Mouse (Mus musculus): ENCODE data around the gene Gm6525.
A peak's percentile ranks its signal among the peaks of the same experiment; 100 is the strongest.

Gene Gm6525

DNA sequence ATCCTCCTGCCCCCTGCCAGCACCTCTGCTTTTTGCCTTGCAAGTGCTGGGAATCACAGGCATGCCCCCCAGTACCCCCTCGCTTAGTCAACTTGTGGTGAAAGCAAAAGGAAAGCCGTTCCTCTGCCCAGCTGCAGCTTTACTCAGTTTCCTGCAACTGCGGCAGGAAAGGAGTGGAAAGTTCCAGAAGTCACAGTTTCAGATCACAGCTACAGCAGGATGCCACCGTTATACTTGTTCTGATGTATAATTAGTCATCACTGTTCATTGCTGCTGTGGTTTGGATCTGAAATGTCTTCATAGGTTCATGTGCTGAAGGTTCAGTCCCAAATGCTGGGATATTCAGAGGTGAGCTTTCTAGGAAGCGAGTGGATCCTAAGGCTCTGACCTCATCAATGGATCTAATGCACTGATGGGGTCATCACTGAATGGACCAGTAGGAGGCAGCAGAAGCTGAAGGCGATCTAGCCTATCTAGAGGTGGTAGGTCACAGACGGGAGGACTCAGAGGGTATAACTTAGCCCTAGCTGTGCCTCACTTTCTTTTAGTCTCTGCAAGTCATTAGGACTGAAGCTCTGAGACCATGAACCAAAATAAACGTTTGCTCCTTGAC, 4.4 kb upstream of the Gm6525 start:
- DNase-seq (ENCODE audit: low spot score in 2 of 2): no peak

DNA sequence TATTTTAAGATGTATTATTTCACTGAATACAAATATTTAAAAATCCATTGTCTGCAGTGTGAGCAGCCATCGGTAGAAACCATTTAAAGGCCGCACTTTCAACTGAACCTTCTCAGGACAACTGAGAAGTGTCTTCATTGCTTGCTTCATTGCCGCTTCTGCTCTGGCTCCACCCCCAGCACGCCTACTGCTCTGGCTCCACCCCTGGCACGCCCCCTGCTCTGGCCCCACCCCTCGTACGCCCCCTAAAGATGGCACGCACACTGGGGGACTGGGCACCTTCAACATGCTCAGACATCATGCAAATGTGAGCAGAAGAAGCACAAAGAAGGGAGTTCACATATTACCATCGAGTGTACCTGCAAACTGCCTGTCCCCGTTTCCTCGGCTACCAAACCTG, 1.5 kb upstream of the Gm6525 start:
- DNase-seq (ENCODE audit: low spot score in 2 of 2): no peak

DNA sequence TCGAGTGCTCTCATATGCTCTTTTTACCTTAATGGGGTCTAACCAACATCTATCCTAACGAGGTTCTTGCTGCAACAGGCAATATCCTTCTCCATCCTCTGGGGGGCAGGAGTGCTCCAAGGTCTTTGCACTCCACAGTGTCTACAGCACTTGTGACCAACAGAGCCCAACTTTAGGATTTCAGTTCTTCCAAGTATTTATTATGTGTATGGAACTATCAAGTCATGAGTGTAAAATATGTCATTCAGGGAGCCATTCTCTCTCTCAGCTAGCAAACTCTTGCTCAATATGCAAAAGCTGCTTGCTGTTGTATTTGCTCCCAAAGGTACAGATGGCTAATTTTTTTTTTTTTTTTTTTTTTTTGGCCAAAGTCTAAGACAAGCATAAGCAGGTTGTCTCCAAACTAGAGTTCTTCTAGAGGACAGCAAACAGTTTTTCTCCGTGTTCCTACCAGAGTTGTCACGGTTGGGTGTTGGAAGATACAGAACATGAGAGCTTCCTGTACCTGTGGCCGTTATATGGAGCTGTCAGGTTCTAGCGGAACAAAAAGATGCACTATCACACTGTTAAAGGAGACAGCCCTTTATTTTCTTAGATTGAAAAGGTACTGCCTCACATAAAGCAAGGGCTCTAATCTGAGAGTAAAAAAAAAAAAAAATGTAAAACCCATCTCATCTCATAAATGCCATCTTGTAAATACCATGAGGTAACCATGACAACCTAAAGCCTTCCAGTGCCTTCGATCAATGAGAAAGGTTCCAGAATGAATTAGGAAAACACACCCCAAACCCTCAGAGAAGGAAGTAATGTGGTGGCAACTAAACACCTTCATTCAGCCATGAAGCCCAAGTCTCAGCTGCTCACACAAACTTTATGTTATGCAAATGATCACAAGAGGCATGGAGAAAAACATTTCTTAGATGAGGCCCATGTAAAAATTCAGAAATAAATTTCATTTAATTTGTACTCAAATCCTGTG, 1.7 kb downstream of the Gm6525 start:
- DNase-seq (ENCODE audit: low spot score in 2 of 2): peak; percentile 67 to 79

DNA sequence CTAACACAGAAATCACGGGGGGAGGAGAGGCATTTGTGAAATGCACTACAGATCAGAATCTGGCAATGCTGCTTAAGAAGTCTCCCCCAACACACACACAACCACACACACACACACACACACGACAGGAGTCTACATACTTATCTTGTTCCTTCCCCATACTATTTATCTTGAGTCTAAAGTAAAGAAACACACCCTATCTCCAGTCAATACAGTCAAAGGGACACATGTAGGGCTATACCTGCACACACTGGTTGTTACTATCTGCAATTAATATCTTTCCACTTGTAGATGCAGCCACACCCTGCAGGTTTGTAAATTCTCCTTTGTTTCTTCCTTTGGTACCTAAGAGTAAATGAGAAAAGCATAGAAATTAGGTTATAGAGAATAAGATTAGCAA, 3.9 kb downstream of the Gm6525 start:
- no peak for DNase-seq (ENCODE audit: low spot score in 2 of 2)

DNA sequence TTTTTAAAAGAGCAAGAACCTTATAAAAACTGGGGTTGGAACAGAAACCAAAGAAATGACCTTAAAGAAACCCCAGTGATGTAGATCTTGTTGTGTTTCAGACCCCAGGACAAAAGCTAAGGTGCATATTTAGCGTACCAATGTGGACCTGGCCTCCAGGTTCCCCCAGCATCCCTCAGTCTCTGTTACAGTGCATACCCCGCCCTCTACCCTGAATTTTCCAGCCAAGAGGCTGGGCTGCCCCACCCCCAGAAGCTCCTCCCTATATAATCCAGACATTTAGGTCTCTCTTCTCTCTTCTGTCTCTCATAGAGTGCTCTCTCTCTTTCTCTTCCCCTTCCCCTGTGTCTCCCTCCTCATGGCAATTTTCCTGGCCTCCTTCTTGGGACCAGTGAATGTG, 6.4 kb downstream of the Gm6525 start:
- DNase-seq (ENCODE audit: low spot score in 2 of 2): no peak

DNA sequence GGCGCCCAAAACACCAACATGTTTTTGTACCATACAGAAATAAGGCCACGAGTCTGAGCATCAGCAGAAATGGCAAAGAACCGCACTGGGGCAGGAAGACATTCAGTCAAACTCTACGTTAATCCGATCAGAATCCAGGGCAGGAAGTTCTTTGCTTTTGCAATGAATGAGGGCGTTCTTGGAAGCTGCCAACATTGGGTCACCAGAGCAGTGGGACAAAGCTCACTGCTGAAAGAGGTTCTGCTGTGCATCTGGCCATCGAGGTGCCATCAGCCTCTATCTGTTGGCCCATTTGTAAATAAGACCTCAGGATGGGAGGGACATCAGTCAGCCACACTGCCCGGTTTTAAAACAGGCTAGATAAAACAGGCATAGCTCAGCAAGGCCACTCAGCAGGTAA, 7.2 kb downstream of the Gm6525 start:
- no peak for DNase-seq (ENCODE audit: low spot score in 2 of 2)

DNA sequence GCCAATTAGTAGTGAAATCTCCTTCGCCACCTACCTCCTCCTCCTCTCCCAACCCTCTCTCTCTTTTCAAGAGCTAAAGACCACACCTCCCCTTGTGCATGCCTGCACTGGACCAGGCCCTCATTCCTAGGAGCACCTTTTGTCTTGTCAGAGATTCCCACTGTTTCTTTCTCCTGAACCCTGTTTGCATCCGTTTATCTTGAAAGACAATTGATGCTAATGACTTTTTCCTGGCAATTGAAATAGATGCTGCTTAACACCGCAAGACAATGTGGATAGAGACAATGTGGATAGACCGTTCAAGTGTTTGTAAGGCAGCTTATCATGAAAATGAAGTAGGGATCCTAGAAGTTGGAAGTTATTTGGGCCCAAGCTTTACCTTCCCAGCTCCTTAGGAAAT, 7.8 kb downstream of the Gm6525 start:
- DNase-seq (ENCODE audit: low spot score in 2 of 2): no peak

DNA sequence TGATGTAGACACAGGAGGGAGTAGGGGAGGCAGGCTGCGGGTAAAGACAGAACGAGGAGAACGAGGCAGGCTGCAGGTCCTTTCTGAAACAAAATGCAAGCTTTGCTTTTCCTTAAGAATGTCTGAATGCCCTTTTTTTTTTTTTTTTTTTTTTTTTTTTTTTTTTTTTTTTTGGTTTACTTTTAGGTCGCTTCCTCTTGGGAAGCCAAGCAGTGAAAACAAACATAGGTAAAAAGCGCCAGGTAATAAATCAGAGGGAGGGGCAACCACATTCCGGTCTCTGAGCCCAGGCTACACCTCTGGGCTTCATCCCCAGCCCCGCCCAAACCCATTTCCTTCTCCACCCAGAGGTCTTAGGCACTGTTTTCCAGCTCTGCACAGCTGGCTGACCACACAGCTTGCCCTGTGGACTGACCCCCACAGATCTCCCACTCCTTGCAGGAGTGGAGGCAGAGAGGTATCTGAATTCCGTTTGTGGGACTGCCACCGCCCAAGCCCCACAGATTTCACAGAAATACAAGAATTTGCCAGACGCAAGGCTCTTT, 15.8 kb downstream of the Gm6525 start:
- no peak for DNase-seq (ENCODE audit: low spot score in 2 of 2)

DNA sequence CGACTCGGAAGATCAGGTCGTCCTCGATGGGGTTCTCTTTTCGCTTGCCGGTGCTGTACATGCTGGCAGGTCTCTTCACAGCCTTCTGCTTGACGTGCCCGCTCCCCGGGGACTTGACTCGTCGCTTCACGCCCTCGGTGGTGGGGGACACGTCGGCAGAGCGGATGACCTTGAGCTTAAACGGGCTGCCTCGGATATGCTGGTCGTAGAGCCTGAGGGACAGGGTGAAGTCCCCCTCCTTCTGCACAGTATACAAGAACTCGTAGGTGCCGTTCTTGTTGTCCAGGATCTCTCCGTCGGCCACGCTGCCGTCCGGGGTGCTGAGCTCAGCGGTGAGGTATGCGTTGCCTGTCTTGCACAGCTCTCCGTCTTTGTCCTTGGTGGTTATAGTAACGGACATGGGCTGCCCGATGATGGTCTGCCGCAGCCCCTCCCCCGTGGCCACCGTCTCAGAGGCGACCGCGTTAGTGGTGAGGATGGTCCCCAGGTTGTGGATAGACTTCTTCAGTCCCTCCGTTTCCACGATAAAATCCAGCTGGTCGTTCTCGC, 16.7 kb downstream of the Gm6525 start:
- no peak for DNase-seq (ENCODE audit: low spot score in 2 of 2)

DNA sequence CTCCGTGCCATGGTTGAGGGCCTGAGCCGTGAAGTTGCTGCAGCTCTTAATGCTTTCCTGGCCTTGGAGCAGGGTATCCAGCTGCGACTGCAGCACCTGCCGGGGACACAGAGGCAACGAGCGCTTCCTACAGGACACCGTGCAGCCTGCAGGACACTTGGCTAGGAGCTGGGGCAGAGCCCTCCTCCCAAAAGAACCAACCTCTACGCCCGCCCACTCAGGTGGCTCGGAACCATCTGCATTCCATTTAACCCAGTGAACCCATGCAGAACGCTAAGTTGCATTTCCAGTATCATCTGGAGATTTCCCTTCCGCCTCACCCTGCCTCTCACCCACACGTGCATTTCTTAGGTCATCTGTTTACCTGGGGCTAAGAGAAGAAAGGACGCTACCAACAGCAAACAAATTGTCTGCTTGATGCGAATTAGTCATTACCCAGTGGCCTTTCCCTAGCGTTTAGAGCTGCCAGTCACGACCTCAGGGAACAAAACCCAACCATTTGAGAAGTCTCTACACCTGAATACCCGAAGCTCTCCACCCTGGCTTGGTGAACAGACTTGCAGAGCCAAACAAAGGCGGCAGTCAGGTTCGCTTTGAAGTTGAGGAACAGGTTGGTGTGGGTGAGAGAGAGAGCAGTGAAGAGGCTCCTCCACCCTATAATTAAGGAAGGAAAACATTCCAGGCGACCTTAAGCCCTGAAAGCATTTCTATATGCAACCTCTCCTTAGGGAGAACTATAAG, 17.4 kb downstream of the Gm6525 start:
- no peak for DNase-seq (ENCODE audit: low spot score in 2 of 2)

DNA sequence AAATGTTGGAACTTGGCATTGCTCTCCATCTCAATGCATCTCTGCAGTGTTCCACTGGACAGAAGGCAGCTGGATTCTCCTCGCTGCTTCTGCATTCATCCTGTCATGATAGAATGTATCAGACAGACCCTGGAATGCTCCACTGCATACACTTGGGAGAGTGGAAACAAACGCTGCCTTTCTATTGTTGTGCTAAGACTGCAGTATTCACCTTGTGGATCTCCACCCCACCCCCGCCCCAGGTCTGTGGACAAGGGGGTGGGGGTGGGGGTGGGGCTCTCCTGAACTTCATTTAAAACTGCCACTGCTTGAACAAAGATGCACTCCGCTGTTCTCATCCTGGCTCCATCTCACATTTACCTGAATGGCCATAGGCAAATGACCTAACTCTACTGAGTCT, 20.0 kb downstream of the Gm6525 start:
- DNase-seq (ENCODE audit: low spot score in 2 of 2): no peak

DNA sequence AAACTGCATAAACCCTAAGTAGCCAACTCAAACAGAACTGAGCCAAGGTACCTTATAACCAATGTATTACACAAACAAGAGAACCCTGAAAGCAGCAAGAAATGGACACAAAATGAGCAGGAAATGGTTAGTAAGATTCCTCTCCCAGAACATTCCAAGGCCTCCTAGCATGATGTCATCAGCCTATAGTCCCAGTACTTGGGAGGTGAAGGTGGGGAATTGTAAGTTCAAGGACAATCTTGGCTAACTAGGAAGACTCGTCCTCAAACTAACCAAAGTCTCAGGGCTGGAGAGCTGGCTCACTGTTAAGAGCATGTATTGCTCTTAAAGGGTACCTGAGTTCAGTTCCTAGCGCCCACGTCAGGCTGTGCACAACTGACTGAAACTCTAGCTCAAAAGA, 24.3 kb downstream of the Gm6525 start:
- no peak for DNase-seq (ENCODE audit: low spot score in 2 of 2)

DNA sequence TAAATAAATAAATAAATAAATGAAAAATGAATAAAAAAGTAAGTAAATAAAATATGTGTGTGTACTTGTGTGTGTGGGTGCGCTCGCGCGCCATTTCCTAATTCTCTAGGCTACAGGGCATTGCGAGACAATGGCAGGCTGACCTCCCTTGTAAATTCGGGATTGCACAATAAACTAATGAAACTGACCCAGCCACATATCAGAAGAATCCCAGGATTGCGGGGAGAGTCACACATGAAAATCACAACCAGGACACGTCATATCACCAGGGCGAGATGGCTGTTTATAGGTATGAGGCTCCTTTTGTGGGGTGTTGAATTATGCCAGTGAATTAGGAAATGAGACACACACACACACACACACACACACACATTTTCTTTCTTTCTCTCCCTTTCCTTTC, 25.6 kb downstream of the Gm6525 start:
- DNase-seq (ENCODE audit: low spot score in 2 of 2): no peak

DNA sequence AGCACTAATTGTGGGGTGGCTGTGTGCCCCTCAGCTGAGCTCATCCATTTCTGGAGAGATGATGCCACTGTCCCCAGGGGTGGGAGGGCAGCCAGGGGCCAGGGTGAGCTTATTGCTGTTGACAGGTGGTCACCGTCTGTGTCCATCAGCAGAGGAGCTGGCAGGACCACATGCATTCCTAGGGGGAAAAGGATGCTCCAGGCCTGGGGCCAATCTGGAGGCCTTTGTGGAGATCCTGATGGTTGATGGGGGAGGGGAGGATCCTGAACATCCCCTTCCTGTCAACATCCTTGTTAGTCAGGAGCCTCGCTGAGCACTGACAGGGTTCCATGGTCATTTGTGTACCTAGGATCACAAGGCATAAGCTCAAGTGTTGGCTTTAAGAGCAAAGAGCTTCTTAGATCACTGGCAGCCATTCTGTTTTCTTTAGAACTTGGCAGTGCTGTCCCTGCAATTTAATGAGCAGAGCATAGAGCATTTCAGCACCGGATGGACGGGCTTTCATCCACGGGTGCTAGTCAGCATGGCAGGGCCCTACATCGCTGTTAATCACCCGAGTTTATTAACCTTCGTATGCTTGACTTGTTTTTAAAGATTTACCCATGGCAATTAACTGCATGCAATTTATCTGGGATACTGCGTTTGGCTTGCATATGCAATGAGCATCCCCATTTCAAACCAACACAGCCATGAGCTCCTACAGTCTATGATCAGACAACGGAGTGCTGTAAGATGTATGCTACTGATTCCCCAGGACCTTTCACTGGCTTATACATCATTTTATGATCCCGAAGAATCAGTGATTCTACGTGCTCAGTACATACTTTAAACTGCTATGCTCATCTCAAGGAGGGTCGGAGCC, 26.9 kb downstream of the Gm6525 start:
- DNase-seq (ENCODE audit: low spot score in 2 of 2): no peak

DNA sequence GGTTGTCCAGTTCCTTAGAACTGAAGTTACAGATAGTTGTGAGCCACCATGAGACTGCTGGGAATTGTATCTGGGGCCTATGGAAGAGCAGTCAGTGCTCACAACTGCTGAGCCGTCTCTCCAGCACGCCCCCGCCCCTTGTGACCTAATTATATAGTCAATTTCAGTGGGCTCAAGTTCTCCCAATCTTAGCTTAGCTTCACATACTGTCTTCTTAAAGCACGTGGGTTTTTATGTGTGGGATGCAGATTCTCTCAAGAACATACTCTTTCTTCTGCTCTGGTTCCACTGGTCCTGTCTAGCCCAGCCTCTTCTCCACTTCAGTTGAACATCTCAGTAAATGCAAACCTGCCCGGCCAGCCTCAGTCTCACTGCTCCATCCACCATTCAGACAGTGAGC, 30.7 kb downstream of the Gm6525 start:
- peak in 1 of 2 experiments; percentile 51 for DNase-seq (ENCODE audit: low spot score in 2 of 2)

DNA sequence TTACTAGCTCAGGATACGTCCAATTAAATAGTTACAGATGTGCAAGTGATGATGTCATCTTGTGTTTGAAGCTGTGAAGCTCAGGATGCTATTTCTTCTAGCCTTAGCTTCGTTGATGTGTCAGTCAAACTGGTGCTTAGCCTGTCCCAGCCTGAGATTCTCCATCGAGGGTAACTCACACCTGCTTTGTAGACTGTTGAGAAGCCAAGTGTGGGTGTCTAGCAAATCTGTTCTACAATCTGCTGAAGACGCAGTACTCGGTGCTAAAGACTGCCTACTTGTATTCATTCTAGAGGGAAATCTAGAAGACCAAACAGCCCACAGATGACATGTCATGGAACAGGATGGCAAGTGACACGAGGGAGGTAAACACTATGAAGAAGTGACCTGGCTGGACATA, 31.7 kb downstream of the Gm6525 start:
- peak; percentile 58 to 59 for DNase-seq (ENCODE audit: low spot score in 2 of 2)

DNA sequence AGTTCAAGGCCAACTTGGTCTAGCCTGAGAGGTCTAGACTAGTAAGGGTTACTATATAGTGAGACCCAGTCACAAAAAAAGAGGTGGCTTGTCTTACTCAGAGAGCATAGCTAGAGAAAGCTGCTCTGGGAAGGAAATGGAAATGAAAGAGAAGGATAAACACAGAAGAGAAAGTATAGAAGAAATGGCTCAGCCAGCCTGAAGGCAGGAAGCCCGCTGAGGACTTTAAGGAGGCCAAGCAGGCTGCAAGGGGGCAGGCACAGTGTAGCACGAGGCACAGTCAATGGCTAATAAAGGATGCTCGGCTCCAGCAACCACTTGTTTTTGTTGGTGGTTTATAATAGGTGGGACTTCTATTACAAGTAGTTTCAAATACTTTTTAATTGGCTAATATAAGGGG, 32.2 kb downstream of the Gm6525 start:
- DNase-seq (ENCODE audit: low spot score in 2 of 2): no peak

DNA sequence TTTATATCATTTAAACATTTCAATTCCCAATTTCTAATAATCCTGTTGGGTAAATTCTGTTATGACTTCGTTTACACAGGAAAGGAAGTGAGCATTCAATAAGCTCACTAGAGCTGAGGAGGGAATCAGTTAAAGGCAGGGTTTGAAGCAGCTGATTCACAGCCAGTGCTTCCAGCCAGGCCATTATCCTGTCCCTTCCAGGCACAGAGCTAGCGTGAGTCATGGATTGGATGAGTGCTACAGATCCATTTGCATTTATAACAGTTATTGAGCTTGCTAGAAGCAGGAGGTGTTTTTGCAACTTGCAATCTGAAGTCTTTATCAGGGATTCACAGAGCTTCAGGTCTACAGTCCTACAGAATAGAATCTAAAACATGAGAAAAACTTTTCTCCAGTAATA, 33.5 kb downstream of the Gm6525 start:
- no peak for DNase-seq (ENCODE audit: low spot score in 2 of 2)

DNA sequence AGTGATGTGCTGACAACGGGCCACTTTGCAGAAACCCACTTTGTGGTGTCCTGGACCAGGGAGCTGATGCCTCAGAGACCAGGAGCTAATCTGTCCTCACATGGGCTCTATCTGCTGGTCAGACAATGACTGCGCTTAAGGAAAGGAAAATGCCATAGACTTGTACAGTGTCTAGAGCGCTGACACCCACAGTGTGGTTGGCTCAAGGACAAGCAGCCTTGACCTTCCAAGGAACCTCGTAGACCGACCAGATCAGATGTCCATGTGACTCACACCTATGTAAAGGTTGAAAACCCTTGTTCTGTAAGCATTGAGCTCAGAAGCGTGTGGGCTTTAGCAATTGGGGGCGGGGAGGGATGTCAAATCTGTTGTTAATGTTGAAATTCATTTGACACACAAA, 34.6 kb downstream of the Gm6525 start:
- DNase-seq (ENCODE audit: low spot score in 2 of 2): no peak

DNA sequence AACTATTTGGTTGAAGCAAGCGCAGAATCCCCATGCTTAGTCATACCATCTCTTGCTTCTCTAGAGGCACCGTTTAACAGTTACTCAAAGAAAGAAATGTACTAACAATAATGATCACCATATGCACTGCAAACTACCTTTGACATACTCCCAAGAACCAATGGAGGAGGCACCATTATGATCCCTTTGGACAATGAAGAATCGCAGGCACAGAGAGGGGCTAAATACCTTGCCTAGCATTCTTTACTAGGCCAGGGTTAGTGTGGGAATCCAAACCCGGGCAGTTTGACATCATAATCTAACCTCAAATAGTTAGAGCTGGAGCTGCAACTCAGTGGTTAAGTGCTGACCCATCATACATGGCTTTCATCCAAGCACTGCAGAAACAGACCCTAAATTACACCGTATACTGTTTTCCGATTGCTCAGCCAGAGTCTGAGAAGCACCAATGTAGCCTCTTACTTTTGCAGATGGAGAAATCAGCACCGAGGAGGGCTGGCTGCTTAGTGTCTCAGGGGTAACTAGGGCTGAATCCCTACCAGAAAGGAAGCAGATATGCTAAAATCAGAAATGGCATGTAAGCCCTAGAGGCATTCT, 35.1 kb downstream of the Gm6525 start:
- DNase-seq (ENCODE audit: low spot score in 2 of 2): no peak

Measured in right cerebral cortex, adult 2 months (tissue).